Mouse (Mus musculus) spleen, postnatal 4 days (tissue): ENCODE data around the gene Miga2.

Experiments used
- DNase-seq, 2 experiments: peaks; one replicate each; pipeline ENCODE4 v3.0.0; 2022; ENCODE audit warnings: low spot score in 2 of 2

Miga2 gene

DNA sequence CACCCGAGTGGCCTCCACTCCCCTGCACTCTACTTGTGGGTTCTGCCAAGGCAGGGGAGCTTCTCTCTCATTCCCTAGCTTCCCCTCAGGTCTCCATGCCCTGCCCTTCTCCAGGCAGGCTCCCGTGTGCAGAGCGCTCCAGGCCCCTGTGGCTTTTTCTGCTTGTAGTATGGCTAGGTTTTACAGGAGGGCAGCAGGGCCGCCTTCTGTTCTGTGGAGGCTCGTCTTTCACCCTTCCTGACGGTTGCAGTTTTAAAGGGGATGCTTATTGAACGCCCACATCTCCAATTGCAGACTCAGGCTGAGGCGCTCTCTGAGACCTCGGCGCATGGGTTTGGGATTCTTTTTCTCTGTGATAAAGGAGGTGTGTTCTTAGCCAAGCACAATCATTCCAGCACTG is 55.1 kb downstream of the Miga2 start:
- no peak for DNase-seq

DNA sequence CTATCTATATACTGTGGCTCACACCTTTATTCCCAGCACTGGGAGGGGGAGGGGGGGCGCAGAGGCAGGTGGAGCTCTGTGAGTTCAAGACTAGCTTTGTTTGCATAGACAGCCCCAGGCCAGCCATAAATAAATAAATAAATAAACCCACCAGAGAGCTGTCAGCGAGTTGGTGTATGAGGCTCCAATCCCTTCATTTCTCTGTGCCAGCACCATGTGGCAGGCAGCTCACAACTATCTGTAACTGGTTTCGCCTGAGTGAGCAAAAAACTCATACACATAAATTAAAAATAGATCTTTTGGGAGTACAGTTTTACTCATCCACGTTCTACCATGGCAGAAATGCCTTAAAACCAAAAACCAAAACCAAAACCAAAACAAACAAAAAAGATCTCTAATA is 57.4 kb downstream of the Miga2 start:
- no peak for DNase-seq

GRCm38 (mm10) chr2:30429156-30429555 is 65.1 kb downstream of the Miga2 start:
- DNase-seq, result no peak
